Mouse (Mus musculus) hindbrain, embryonic 10.5 days (tissue): Measurements from ENCODE around the gene S100a3. TPM values are rescaled to one million over a fixed set of nuclear protein-coding genes. Genes with fewer than 3 reads are reported as not detected.

Experiments
- DNase-seq: peaks from one replicate; pipeline ENCODE4 v3.0.0-alpha.2; 2017; ENCODE audit warnings: low spot score
- H3K27ac ChIP-seq: fragments of 300-500 bp; sonication (generic); 2 replicates; pipeline ENCODE4 v1.5.1; 2016; ENCODE audit warnings: mild to moderate bottlenecking, moderate library complexity
- H3K27me3 ChIP-seq: fragments of 300-500 bp; sonication (generic); 2 replicates; pipeline ENCODE4 v1.6.1; 2016; ENCODE audit warnings: mild to moderate bottlenecking; ENCODE audit not compliant: poor library complexity, insufficient read depth, severe bottlenecking
- H3K36me3 ChIP-seq: fragments of 300-500 bp; sonication (generic); 2 replicates; pipeline ENCODE4 v1.6.1; 2016; ENCODE audit warnings: mild to moderate bottlenecking, moderate library complexity
- H3K4me1 ChIP-seq: fragments of 300-500 bp; sonication (generic); replicated peaks from 2 replicates; pipeline ENCODE4 v1.6.1; 2016; ENCODE audit warnings: mild to moderate bottlenecking
- H3K4me3 ChIP-seq: fragments of 300-500 bp; sonication (generic); 2 replicates; pipeline ENCODE4 v1.5.1; 2016; ENCODE audit warnings: mild to moderate bottlenecking, moderate library complexity
- H3K9me3 ChIP-seq: fragments of 300-500 bp; sonication (generic); 2 replicates; pipeline ENCODE4 v1.6.1; 2016; ENCODE audit warnings: mild to moderate bottlenecking, moderate library complexity
- WGBS: fragments of 180-500 bp; shearing (Covaris S2); methylation state at CpG from one replicate; pipeline ENCODE4 v1.1.7; 2016; 5-methylcytosine and 5-hydroxymethylcytosine counted together
- polyA plus RNA-seq: library from polyadenylated mRNA; unstranded; fragments of >200 nt; fragmentation: Nextera tagmentation; extraction: Ambion mirVana; gene quantifications from 2 replicates; pipeline ENCODE4 v1.2.1, GENCODE M21; 2016

The S100a3 gene
- polyA plus RNA-seq, 1 experiment from 2014 or later = 0.24 TPM

DNA sequence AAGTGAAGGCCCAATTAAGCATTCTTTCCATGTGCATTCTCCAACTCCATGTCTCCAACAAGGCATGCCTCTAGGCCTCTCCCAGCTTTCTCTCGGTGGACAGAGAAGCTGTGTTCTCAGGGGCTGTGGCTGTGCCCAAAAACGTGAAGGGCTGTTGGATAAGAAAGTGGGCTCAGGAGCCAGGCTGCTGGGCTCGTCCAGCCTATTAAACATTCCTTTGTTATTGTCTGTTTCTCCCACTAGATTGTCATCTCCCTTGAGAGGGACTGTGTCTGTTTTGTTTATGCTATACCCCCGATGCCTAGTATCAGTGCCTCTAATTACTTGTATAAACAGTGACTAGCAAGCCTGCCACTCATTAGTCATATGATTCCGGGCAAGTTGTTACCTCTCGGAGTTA is 37.4 kb downstream of the S100a3 start:
- Histone ChIP-seq H3K27me3 (no peaks in the 10 kb centered on the region), H3K4me1 (peaks cover 4% of the 10 kb centered on the region; the same call in 1 of the 2 replicates), H3K9me3 (no peaks in the 10 kb centered on the region), H3K4me3 (no peak overlapping the region), H3K36me3 (no peaks in the 10 kb centered on the region), H3K27ac (no peak overlapping the region)
- no peak for DNase-seq
- 54% methylated on average over 6 of the region's 6 CpGs for WGBS

- Histone ChIP-seq H3K9me3 (no peaks in the 10 kb centered on the region), H3K4me1 (peaks cover 4% of the 10 kb centered on the region; the same call in 1 of the 2 replicates), H3K27ac (no peak overlapping the region), H3K4me3 (no peak overlapping the region), H3K27me3 (no peaks in the 10 kb centered on the region), H3K36me3 (no peaks in the 10 kb centered on the region)
- WGBS = 89% methylated on average over 4 of the region's 4 CpGs
- DNase-seq = no peak
These were observed 37.8 kb downstream of the S100a3 start for GRCm38 (mm10) chr3:90598212-90598611.

GRCm38 (mm10) chr3:90599401-90599800 is 39.0 kb downstream of the S100a3 start:
- DNase-seq = no peak
- Histone ChIP-seq H3K9me3 (no peaks in the 10 kb centered on the region), H3K4me3 (no peak overlapping the region), H3K36me3 (no peaks in the 10 kb centered on the region), H3K27ac (no peak overlapping the region), H3K4me1 (peaks cover 4% of the 10 kb centered on the region; the same call in 1 of the 2 replicates), H3K27me3 (no peaks in the 10 kb centered on the region)
- 80% methylated on average over 3 of the region's 3 CpGs for WGBS

DNA sequence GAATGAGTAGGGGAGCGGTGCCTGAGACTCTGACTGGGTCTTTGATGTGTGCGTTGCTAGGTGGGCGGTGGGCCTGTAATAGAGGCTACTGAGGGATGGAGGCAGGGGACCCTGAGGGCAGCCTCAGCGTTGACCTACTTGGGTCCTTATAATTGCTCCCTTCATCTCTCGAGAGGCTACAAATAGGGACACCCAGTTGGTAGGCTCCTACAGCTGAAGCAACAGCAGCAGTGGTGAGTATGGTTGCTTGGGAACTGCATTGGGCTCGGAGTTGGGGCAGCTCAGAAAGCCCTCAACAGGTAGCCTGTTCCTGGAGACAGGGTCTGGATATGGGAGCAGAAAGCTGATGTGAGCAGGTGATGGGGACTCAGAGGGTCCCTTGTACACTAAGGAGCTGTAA is 39.7 kb downstream of the S100a3 start:
- 79% methylated on average over 6 of the region's 6 CpGs for WGBS
- peaks cover 9% of the 10 kb centered on the region; the same call in 1 of the 2 replicates for H3K4me1 ChIP-seq
- H3K9me3 ChIP-seq = no peaks in the 10 kb centered on the region
- H3K4me3 ChIP-seq = no peak overlapping the region
- H3K36me3 ChIP-seq = no peaks in the 10 kb centered on the region
- no peaks in the 10 kb centered on the region for H3K27me3 ChIP-seq
- no peak for DNase-seq
- H3K27ac ChIP-seq = peak overlapping the region; percentile 16; the same call in 1 of the 2 replicates

DNA sequence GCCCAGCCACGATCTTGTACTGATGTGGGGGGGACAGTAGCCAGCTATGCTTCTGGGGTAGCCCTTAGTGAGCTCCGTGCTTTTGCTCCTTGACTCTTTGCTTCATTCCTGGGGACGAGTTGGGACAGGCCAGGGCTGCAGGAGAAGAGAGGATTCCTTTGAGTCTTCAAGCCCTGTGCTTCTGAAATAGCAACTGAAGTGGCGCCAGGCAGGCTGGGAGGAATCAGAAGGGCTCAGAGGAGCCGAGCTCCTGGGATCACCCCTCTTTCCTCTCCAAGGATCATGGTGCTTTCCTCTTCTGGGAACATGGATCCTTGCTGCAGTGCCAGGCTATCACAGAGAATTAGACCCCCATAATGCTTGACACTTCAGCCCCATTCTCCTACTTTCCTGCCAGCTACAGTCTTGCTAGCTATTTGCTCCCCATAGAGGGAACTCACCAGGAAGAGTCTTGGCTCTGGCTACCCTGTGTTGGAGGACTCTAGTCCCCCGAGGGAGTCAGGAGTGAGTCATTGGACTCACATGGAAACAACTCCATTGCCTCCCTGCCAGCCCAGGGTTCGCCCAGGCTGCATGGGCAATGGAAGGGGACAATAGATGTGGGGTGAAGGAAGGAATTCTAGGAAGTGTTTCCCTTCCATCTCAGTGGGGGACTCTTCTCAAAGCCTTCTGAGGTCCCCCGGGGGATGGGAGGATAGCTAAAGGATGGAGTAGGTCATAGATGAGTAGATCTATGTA is 40.2 kb downstream of the S100a3 start:
- no peak for DNase-seq
- Histone ChIP-seq H3K36me3 (no peaks in the 10 kb centered on the region), H3K27me3 (no peaks in the 10 kb centered on the region), H3K9me3 (no peaks in the 10 kb centered on the region), H3K4me3 (no peak overlapping the region), H3K4me1 (peaks cover 9% of the 10 kb centered on the region; the same call in 1 of the 2 replicates), H3K27ac (no peak overlapping the region)
- 81% methylated on average over 8 of the region's 8 CpGs for WGBS

DNA sequence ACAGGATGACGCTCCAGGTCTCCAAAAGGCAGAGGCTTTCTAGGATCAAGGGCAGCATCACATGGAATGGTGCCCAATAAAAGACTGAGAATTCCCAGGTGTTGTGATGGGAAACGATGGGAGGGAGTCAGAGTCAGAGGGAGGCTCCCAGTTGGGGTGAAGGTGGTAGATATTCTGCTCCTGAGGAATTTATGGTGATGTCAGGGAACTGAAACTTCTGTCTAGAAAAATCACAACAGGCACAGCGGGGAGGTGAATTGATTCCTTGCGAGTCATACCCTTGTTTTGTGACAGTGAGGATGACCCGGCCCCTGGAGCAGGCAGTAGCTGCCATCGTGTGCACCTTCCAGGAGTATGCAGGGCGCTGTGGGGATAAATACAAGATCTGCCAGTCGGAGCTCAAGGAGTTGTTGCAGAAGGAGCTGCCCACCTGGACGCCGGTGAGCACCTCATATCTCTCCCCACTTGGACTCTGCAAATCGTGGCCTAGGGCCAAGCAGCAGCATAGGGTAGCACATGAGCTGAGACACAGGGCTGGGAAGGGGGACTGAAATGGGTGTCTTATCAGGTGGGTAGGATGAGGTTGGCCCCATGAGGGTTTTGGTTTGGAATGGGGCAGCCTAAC is 41.2 kb downstream of the S100a3 start, which contains the start of gene Gm42674:
Gm42674 (plus strand) TSS at position 419 of the 625 bp plus-strand sequence.
- H3K27me3 ChIP-seq = no peaks in the 10 kb centered on the region
- WGBS = 87% methylated on average over 11 of the region's 11 CpGs
- no peaks in the 10 kb centered on the region for H3K36me3 ChIP-seq
- no peaks in the 10 kb centered on the region for H3K9me3 ChIP-seq
- peaks cover 13% of the 10 kb centered on the region; the same call in 1 of the 2 replicates for H3K4me1 ChIP-seq
- H3K27ac ChIP-seq = no peak within 1 kb of the TSS
- no peak for DNase-seq
- H3K4me3 ChIP-seq = no peak within 1 kb of the TSS

DNA sequence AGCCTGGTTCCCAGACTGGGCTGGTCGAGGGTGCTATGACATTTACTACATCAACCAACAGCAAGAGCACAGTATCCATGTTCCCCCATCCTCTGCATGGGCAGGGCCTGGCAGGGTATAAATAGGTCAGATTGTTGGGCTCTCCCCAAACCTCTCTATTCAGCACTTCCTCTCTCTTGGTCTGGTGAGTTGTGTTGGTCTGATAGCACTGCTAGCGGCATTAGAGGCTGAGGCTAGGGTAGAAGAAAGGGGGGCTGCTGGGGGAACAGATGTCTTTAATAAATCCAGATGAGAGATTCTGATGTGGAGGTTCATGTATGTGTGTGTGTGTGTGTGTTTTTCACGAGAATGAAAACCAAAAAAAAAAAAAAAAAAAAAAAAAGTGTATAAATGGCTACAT is 43.2 kb downstream of the S100a3 start, which contains the start of gene S100a4:
S100a4 (plus strand) TSS at position 149 of the 400 bp plus-strand sequence.
- H3K27ac ChIP-seq = no peak within 1 kb of the TSS
- no peaks in the 10 kb centered on the region for H3K27me3 ChIP-seq
- 59% methylated on average over 3 of the region's 3 CpGs for WGBS
- peaks cover 13% of the 10 kb centered on the region; the same call in 1 of the 2 replicates for H3K4me1 ChIP-seq
- no peak within 1 kb of the TSS for H3K4me3 ChIP-seq
- no peaks in the 10 kb centered on the region for H3K9me3 ChIP-seq
- DNase-seq = no peak
- H3K36me3 ChIP-seq = no peaks in the 10 kb centered on the region

DNA sequence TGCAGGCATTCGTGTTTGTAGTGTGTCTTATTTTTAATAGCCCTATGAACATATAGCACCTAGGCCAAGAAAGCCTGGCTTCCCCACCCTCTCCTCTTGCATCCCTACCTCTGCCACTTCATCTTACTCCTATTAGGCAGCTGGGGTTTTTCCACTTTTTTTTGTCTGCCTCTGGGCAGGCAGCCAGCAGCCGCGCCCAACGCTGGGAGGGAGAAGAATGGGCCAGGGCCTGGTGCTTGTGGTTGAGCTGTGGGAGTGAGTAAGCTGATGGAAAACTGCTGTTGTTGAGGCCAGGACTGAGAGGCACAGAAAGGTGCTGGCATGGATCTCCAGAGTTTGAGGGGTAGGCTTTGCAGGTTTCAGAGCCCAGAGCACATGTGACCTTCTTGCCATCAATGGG is 44.0 kb downstream of the S100a3 start:
- Histone ChIP-seq H3K36me3 (no peaks in the 10 kb centered on the region), H3K4me3 (no peak overlapping the region), H3K27ac (no peak overlapping the region), H3K9me3 (no peaks in the 10 kb centered on the region), H3K4me1 (peaks cover 13% of the 10 kb centered on the region; the same call in 1 of the 2 replicates), H3K27me3 (no peaks in the 10 kb centered on the region)
- DNase-seq = no peak
- WGBS = 81% methylated on average over 4 of the region's 4 CpGs

DNA sequence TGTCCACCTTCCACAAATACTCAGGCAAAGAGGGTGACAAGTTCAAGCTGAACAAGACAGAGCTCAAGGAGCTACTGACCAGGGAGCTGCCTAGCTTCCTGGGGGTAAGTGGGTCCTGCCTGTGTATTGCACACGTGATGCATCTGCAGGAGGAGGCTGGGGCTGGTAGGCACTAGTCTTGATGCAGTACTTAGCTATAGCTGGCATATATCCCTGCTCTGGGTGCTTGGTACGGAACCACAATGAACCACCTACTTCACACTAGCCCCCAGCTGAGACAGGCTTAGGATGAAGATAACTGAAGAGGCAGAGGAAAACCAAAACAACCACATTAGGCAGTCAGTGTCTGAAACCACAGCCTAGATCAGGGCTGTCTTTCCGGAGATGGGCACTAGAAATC is 44.7 kb downstream of the S100a3 start:
- H3K9me3 ChIP-seq = no peaks in the 10 kb centered on the region
- H3K4me1 ChIP-seq = peaks cover 10% of the 10 kb centered on the region; the same call in 1 of the 2 replicates
- no peaks in the 10 kb centered on the region for H3K27me3 ChIP-seq
- no peak for DNase-seq
- no peaks in the 10 kb centered on the region for H3K36me3 ChIP-seq
- no peak overlapping the region for H3K27ac ChIP-seq
- 91% methylated on average over 3 of the region's 3 CpGs for WGBS
- H3K4me3 ChIP-seq = no peak overlapping the region

- DNase-seq = no peak
- Histone ChIP-seq H3K4me3 (no peak overlapping the region), H3K9me3 (no peaks in the 10 kb centered on the region), H3K27me3 (no peaks in the 10 kb centered on the region), H3K36me3 (no peaks in the 10 kb centered on the region), H3K4me1 (0 out of 2 replicates have a peak, but pooled peaks cover 8% of the 10 kb centered on the region), H3K27ac (no peak overlapping the region)
- WGBS = 86% methylated on average over 2 of the region's 2 CpGs
These were observed 45.4 kb downstream of the S100a3 start for GRCm38 (mm10) chr3:90605736-90606135.

DNA sequence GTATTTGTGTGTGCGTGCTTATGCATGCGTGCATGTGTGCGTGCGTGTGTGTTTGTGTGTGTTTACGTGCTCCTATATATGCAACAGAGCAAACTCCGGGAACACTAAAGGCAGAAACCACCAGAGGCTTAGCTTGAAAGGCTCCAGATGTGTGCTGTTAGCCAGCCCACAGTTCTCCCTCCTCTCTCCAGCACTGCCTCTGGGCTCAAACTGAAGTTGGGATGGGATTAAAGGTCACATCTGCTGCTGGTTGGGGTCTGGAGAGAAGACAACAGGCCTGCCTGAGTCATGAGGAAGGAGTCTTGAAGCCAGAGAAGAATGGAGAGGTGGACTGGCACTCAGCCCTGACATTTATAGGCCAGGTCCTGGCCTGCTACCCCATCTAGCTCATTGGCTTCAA is 45.8 kb downstream of the S100a3 start:
- peak; percentile 56 for DNase-seq

DNA sequence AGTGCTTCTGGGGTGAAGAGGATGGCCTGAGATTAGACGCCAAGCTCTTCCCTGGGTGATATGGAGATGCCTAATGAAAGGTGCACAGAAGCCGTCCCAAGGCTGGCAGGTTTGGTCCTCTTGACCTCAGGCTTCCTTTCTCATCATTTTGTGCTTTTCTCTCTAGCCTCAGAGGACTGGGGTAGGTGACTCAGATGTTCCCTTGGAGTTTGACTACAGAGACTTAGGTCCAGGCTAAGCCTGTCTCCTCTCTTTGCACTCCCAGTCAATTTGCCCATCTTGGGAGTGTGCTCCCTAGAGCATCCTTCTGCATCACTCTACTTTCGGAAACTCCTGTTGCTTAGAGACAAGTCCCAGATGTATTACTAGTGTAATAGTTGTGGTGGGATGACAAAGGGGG is 47.0 kb downstream of the S100a3 start:
- Histone ChIP-seq H3K36me3 (no peaks in the 10 kb centered on the region), H3K4me3 (no peak overlapping the region), H3K27me3 (no peaks in the 10 kb centered on the region), H3K27ac (no peak overlapping the region), H3K4me1 (0 out of 2 replicates have a peak, but pooled peaks cover 8% of the 10 kb centered on the region), H3K9me3 (no peaks in the 10 kb centered on the region)
- 86% methylated on average over 3 of the region's 3 CpGs for WGBS
- no peak for DNase-seq

More for the DNA sequence above, 45.8 kb downstream of the S100a3 start:
- 85% methylated on average over 6 of the region's 6 CpGs for WGBS
- Histone ChIP-seq H3K36me3 (no peaks in the 10 kb centered on the region), H3K4me1 (0 out of 2 replicates have a peak, but pooled peaks cover 8% of the 10 kb centered on the region), H3K27ac (no peak overlapping the region), H3K4me3 (no peak overlapping the region), H3K27me3 (no peaks in the 10 kb centered on the region), H3K9me3 (no peaks in the 10 kb centered on the region)

DNA sequence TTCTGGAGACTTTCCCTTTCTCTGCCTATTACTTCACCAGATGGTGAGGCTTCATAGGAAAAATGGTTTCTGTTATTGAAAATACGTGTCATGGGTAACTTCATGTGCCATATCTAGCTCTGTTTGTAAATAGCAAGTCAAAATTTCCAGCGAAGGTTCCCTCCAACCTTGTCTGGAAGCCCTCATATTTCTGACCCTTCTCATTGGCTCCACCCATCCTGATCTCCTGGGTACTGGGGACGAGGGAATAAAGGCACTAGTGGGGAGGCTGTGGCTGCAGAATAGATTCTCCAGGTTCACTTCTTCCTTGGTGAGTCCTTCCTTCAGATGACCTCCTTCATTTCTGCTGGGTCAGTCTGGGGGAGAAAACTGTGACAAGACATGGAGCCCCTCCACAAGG is 47.8 kb downstream of the S100a3 start, which contains the start of gene S100a5:
S100a5 (plus strand) TSS at position 301 of the 400 bp plus-strand sequence.
- no peaks in the 10 kb centered on the region for H3K36me3 ChIP-seq
- no peak within 1 kb of the TSS for H3K27ac ChIP-seq
- WGBS = 56% methylated on average over 3 of the region's 3 CpGs

More for the DNA sequence above, 47.8 kb downstream of the S100a3 start, which contains the start of gene S100a5:
- Histone ChIP-seq H3K4me1 (peaks cover 15% of the 10 kb centered on the region), H3K27me3 (peaks cover 2% of the 10 kb centered on the region), H3K9me3 (no peaks in the 10 kb centered on the region), H3K4me3 (no peak within 1 kb of the TSS)
- DNase-seq = no peak
